Mouse (Mus musculus): ENCODE measurements around the gene Col12a1.
"Not testable (repeated sequence)": the region's sequence is repeated elsewhere in the genome, so short reads cannot be mapped to it uniquely, and the experiment has no call there.

The Col12a1 gene

GRCm38 (mm10) chr9:79689771-79690535 lies 28.7 kb downstream of the Col12a1 start:
- DNase-seq (ENCODE audit: low read depth, low spot score) = peak; percentile 84

GRCm38 (mm10) chr9:79689342-79689741 lies 29.3 kb downstream of the Col12a1 start:
- no peak for DNase-seq (ENCODE audit: low read depth, low spot score)

GRCm38 (mm10) chr9:79687227-79687626 lies 31.4 kb downstream of the Col12a1 start:
- DNase-seq (ENCODE audit: low read depth, low spot score) = no peak

- no peak for DNase-seq (ENCODE audit: low read depth, low spot score)
Observed at GRCm38 (mm10) chr9:79686049-79686448, 32.6 kb downstream of the Col12a1 start.

- DNase-seq (ENCODE audit: low read depth, low spot score) = peak; percentile 3
Observed at GRCm38 (mm10) chr9:79680453-79681240, 38.0 kb downstream of the Col12a1 start.

GRCm38 (mm10) chr9:79668806-79669205 lies 49.8 kb downstream of the Col12a1 start:
- DNase-seq (ENCODE audit: low read depth, low spot score) = not testable (repeated sequence)

- DNase-seq (ENCODE audit: low read depth, low spot score) = no peak
Observed at GRCm38 (mm10) chr9:79653327-79654150, 65.1 kb downstream of the Col12a1 start.

GRCm38 (mm10) chr9:79648587-79648986 lies 70.0 kb downstream of the Col12a1 start:
- DNase-seq (ENCODE audit: low read depth, low spot score) = no peak

GRCm38 (mm10) chr9:79645757-79646156 lies 72.9 kb downstream of the Col12a1 start:
- no peak for DNase-seq (ENCODE audit: low read depth, low spot score)

- DNase-seq (ENCODE audit: low read depth, low spot score) = no peak
Observed at GRCm38 (mm10) chr9:79639430-79640090, 79.1 kb downstream of the Col12a1 start.

GRCm38 (mm10) chr9:79637879-79638278 lies 80.8 kb downstream of the Col12a1 start:
- DNase-seq (ENCODE audit: low read depth, low spot score) = peak; percentile 23

- DNase-seq (ENCODE audit: low read depth, low spot score) = no peak
Observed at GRCm38 (mm10) chr9:79634076-79634475, 84.6 kb downstream of the Col12a1 start.

- DNase-seq (ENCODE audit: low read depth, low spot score) = no peak
Observed at GRCm38 (mm10) chr9:79631186-79631585, 87.4 kb downstream of the Col12a1 start.

- no peak for DNase-seq (ENCODE audit: low read depth, low spot score)
Observed at GRCm38 (mm10) chr9:79618839-79619597, 99.6 kb downstream of the Col12a1 start.

GRCm38 (mm10) chr9:79617336-79617735 lies 101.3 kb downstream of the Col12a1 start:
- DNase-seq (ENCODE audit: low read depth, low spot score) = peak; percentile 54

GRCm38 (mm10) chr9:79616040-79616439 lies 102.6 kb downstream of the Col12a1 start:
- no peak for DNase-seq (ENCODE audit: low read depth, low spot score)

- no peak for DNase-seq (ENCODE audit: low read depth, low spot score)
Observed at GRCm38 (mm10) chr9:79610286-79610685, 108.3 kb downstream of the Col12a1 start.

- no peak for DNase-seq (ENCODE audit: low read depth, low spot score)
Observed at GRCm38 (mm10) chr9:79609661-79610060, 109.0 kb downstream of the Col12a1 start.

- no peak for DNase-seq (ENCODE audit: low read depth, low spot score)
Observed at GRCm38 (mm10) chr9:79608795-79609194, 109.8 kb downstream of the Col12a1 start.

GRCm38 (mm10) chr9:79608062-79608531 lies 110.5 kb downstream of the Col12a1 start:
- DNase-seq (ENCODE audit: low read depth, low spot score) = no peak
